Mouse (Mus musculus) limb, embryonic 11.5 days (tissue): ENCODE results near the gene Gal3st1. TPM values are rescaled to one million over a fixed set of nuclear protein-coding genes. Genes with fewer than 3 reads are reported as not detected.
A peak's percentile ranks its signal among the peaks of the same experiment; 100 is the strongest.

Source experiments
- ATAC-seq: fragments of 200-750 bp; cut with Nextera tagmentation; 2 replicates; pipeline ENCODE4 v1.8.0; 2017; ENCODE audit warnings: low read depth; ENCODE audit not compliant: insufficient number of reproducible peaks, low FRiP score, low TSS enrichment
- DNase-seq: peaks from one replicate; pipeline ENCODE4 v3.0.0-alpha.2; 2015; ENCODE audit warnings: low spot score
- H3K27ac ChIP-seq: fragments of 300-500 bp; sonication (generic); replicated peaks from 2 replicates; pipeline ENCODE4 v1.5.1; 2014; ENCODE audit warnings: low read depth, mild to moderate bottlenecking, low read length
- H3K27me3 ChIP-seq: fragments of 300-500 bp; sonication (generic); 2 replicates; pipeline ENCODE4 v1.6.1; 2014; ENCODE audit warnings: mild to moderate bottlenecking, low read length, mixed read lengths; ENCODE audit not compliant: control insufficient read depth, insufficient read depth
- H3K36me3 ChIP-seq: fragments of 300-500 bp; sonication (generic); 2 replicates; pipeline ENCODE4 v1.6.1; 2014; ENCODE audit warnings: mild to moderate bottlenecking, low read length, moderate library complexity, mixed read lengths; ENCODE audit not compliant: control insufficient read depth, insufficient read depth
- H3K4me1 ChIP-seq: fragments of 300-500 bp; sonication (generic); 2 replicates; pipeline ENCODE4 v1.6.1; 2014; ENCODE audit warnings: low read length, mixed read lengths; ENCODE audit not compliant: control insufficient read depth, insufficient read depth
- H3K4me2 ChIP-seq: fragments of 300-500 bp; sonication (generic); 2 replicates; pipeline ENCODE4 v1.6.1; 2014; ENCODE audit warnings: low read depth, mild to moderate bottlenecking, moderate library complexity; ENCODE audit not compliant: severe bottlenecking
- H3K4me3 ChIP-seq: fragments of 300-500 bp; sonication (generic); 2 replicates; pipeline ENCODE4 v1.5.1; 2014; ENCODE audit warnings: low read depth, low read length
- H3K9ac ChIP-seq: fragments of 300-500 bp; sonication (generic); 2 replicates; pipeline ENCODE4 v1.6.1; 2014; ENCODE audit warnings: mild to moderate bottlenecking, low read length
- H3K9me3 ChIP-seq: fragments of 300-500 bp; sonication (generic); 2 replicates; pipeline ENCODE4 v1.6.1; 2016; ENCODE audit warnings: low read length; ENCODE audit not compliant: control insufficient read depth
- WGBS: fragments of 180-500 bp; shearing (Covaris S2); extraction: QIAGEN DNeasy Blood & Tissue Kit; methylation state at CpG from one replicate; pipeline ENCODE4 v1.1.7; 2014; 5-methylcytosine and 5-hydroxymethylcytosine counted together
- polyA plus RNA-seq: library from polyadenylated mRNA; unstranded; fragments of >200 nt; fragmentation: Nextera tagmentation; extraction: Ambion mirVana; gene quantifications from 2 replicates; pipeline ENCODE4 v1.2.1, GENCODE M21; 2014

Gal3st1 gene
- polyA plus RNA-seq, 1 experiment from 2014 or later: 2.6 TPM

- Histone ChIP-seq H3K9me3 (no peaks in the 10 kb centered on the region), H3K9ac (no peak overlapping the region), H3K27ac (no peak overlapping the region), H3K4me2 (no peak overlapping the region), H3K36me3 (no peaks in the 10 kb centered on the region), H3K4me3 (no peak overlapping the region), H3K27me3 (peaks cover 12% of the 10 kb centered on the region), H3K4me1 (no peaks in the 10 kb centered on the region)
- no peak for DNase-seq
- WGBS: 74% methylated on average over 6 of the region's 6 CpGs
- ATAC-seq: no peak
Observed at GRCm38 (mm10) chr11:3993132-3993531, 9.7 kb downstream of the Gal3st1 start.

GRCm38 (mm10) chr11:3993914-3994313, 10.5 kb downstream of the Gal3st1 start:
- no peak overlapping the region for H3K4me2 ChIP-seq
- H3K27ac ChIP-seq: no peak overlapping the region
- no peak for DNase-seq
- H3K27me3 ChIP-seq: peaks cover 18% of the 10 kb centered on the region
- no peak overlapping the region for H3K4me3 ChIP-seq
- no peak for ATAC-seq
- no peaks in the 10 kb centered on the region for H3K9me3 ChIP-seq
- H3K4me1 ChIP-seq: peaks cover 6% of the 10 kb centered on the region
- H3K36me3 ChIP-seq: no peaks in the 10 kb centered on the region
- no peak overlapping the region for H3K9ac ChIP-seq
- 79% methylated on average over 6 of the region's 6 CpGs for WGBS

- Histone ChIP-seq H3K36me3 (no peaks in the 10 kb centered on the region), H3K9ac (no peak overlapping the region), H3K9me3 (no peaks in the 10 kb centered on the region), H3K27me3 (peaks cover 20% of the 10 kb centered on the region), H3K4me1 (peaks cover 11% of the 10 kb centered on the region), H3K4me2 (no peak overlapping the region), H3K27ac (no peak overlapping the region), H3K4me3 (no peak overlapping the region)
- no peak for DNase-seq
- 81% methylated on average over 5 of the region's 5 CpGs for WGBS
- ATAC-seq: no peak
Observed at GRCm38 (mm10) chr11:3995511-3995910, 12.1 kb downstream of the Gal3st1 start.

- H3K4me2 ChIP-seq: no peak overlapping the region
- DNase-seq: no peak
Observed at GRCm38 (mm10) chr11:3996840-3997239, 13.4 kb downstream of the Gal3st1 start.

GRCm38 (mm10) chr11:3997978-3998720, 14.7 kb downstream of the Gal3st1 start:
- Histone ChIP-seq H3K4me2 (peak overlapping the region; percentile 46), H3K9ac (0 out of 2 replicates have a peak overlapping the region, but pooled peaks have one; percentile 5), H3K27ac (no peak overlapping the region), H3K4me1 (peaks cover 11% of the 10 kb centered on the region), H3K27me3 (peaks cover 20% of the 10 kb centered on the region), H3K36me3 (no peaks in the 10 kb centered on the region), H3K4me3 (peak overlapping the region; percentile 9), H3K9me3 (no peaks in the 10 kb centered on the region)
- ATAC-seq: 0 out of 2 replicates have a peak, but pooled peaks have one; percentile 32
- WGBS: 5% methylated on average over 66 of the region's 66 CpGs
- DNase-seq: peak; percentile 69

More at GRCm38 (mm10) chr11:3996840-3997239, 13.4 kb downstream of the Gal3st1 start:
- H3K27me3 ChIP-seq: peaks cover 20% of the 10 kb centered on the region
- no peak overlapping the region for H3K4me3 ChIP-seq
- H3K4me1 ChIP-seq: peaks cover 11% of the 10 kb centered on the region
- H3K9me3 ChIP-seq: no peaks in the 10 kb centered on the region
- H3K36me3 ChIP-seq: no peaks in the 10 kb centered on the region
- WGBS: 87% methylated on average over 3 of the region's 3 CpGs
- H3K27ac ChIP-seq: no peak overlapping the region
- no peak overlapping the region for H3K9ac ChIP-seq
- no peak for ATAC-seq

- 6% methylated on average over 5 of the region's 5 CpGs for WGBS
- no peak overlapping the region for H3K9ac ChIP-seq
- peaks cover 20% of the 10 kb centered on the region for H3K27me3 ChIP-seq
- no peaks in the 10 kb centered on the region for H3K9me3 ChIP-seq
- peak; percentile 88 for ATAC-seq
- H3K36me3 ChIP-seq: no peaks in the 10 kb centered on the region
- H3K4me2 ChIP-seq: no peak overlapping the region
- DNase-seq: peak; percentile 67
- H3K4me1 ChIP-seq: peaks cover 11% of the 10 kb centered on the region
- no peak overlapping the region for H3K27ac ChIP-seq
- H3K4me3 ChIP-seq: no peak overlapping the region
Observed at GRCm38 (mm10) chr11:3999547-3999946, 16.1 kb downstream of the Gal3st1 start.

GRCm38 (mm10) chr11:4001603-4002002, 18.2 kb downstream of the Gal3st1 start:
- ATAC-seq: no peak
- Histone ChIP-seq H3K4me1 (peaks cover 11% of the 10 kb centered on the region), H3K36me3 (no peaks in the 10 kb centered on the region), H3K27me3 (peaks cover 20% of the 10 kb centered on the region), H3K4me3 (no peak overlapping the region), H3K4me2 (no peak overlapping the region), H3K9me3 (no peaks in the 10 kb centered on the region), H3K9ac (no peak overlapping the region), H3K27ac (no peak overlapping the region)
- peak; percentile 89 for DNase-seq
- 11% methylated on average over 5 of the region's 5 CpGs for WGBS

- DNase-seq (no peak), ATAC-seq (no peak)
- Histone ChIP-seq H3K36me3 (no peaks in the 10 kb centered on the region), H3K4me1 (no peaks in the 10 kb centered on the region), H3K9me3 (no peaks in the 10 kb centered on the region), H3K4me3 (no peak overlapping the region), H3K27ac (no peak overlapping the region), H3K27me3 (no peaks in the 10 kb centered on the region), H3K9ac (no peak overlapping the region), H3K4me2 (no peak overlapping the region)
- 61% methylated on average over 5 of the region's 5 CpGs for WGBS
Observed at GRCm38 (mm10) chr11:4005220-4005805, 21.9 kb downstream of the Gal3st1 start.
